Mouse (Mus musculus) cerebellum, adult 2 months (tissue): ENCODE data around the gene Nrsn2.

Source experiments
- CTCF ChIP-seq: fragments of 200-500 bp; IDR thresholded peaks from 2 replicates; pipeline ENCODE4 v1.5.1; 2011; ENCODE audit warnings: low read depth, mild to moderate bottlenecking, control low read depth, low read length, moderate library complexity, borderline replicate concordance; ENCODE audit not compliant: insufficient read depth
- POLR2A ChIP-seq: fragments of 200-500 bp; IDR thresholded peaks from 2 replicates; pipeline ENCODE4 v1.6.1; 2011; ENCODE audit warnings: low read length, control low read depth, borderline replicate concordance; ENCODE audit not compliant: insufficient read depth

DNA sequence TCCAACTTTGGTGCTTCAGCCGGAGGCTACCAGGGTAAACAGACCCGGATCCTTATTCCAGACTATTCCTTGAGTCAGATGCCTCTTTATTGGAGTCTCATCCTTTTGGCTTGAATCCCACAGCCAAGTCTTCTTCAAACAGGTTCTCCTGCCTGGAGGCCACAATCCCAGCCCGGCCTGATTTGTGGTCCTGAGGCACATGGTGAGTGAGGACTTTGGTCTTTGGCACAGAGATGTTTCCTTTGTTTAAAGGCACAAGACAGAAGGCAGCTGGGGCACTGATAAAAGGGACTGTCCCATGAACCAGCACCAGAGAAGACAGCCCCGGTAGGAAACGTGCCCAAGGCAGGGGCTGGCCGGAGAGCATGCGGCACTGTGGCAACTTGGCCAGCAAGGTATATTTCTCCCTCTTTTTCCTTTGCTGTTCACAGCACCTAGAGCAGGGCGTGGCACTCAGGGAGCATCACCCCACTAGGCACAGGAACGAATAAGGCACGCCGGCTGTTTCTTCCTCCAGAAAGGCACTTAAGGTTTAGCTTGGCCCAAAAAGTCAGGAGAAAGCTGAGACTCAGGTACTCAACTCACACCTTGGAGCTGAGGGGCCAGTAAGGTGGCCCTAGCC lies 38.7 kb downstream of the Nrsn2 start:
- no peak for TF ChIP-seq POLR2A
- no peak for TF ChIP-seq CTCF
